Mouse (Mus musculus): ENCODE data around the gene Cd52. TPM values are rescaled to one million over a fixed set of nuclear protein-coding genes. Genes with fewer than 3 reads are reported as not detected.
"Not testable (repeated sequence)": the region's sequence is repeated elsewhere in the genome, so short reads cannot be mapped to it uniquely, and the experiment has no call there.

The Cd52 gene
- polyA plus RNA-seq (2015; fragmentation: Nextera tagmentation; extraction: Ambion mirVana) = 3.1 and 5.1 TPM in 2 replicates

DNA sequence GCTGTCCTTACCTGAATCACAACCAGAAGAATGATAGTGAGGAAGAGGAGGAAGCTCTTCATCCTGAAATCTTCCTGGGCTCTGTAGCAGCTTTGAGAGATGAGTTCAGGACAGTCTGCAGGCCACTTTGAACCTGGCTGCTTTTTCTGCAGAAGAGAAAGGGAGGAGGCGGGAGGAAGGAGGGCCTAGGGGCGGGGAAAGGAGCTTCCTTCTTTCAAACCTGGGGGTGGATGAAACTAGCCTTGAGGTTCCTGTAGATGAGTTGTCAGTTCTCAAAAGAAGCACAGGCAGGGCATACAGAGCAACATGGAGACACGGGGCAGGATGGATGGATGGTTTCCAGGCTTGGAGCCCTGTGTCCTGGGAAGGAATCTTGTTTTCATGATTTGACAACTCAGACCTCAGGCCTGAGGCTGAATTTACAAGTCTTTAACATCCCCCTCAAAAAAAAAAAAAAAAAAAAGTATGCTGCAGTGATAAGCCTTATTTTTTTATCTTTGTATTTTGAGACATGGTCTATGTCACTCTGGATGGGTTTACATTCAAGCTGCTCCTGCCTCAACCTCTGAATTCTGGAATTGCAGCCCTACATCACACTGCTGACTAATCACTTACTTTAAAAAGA is at the start of gene Cd52:
Cd52 (minus strand) TSS at position 160 of the 625 bp plus-strand sequence.
- H3K27ac ChIP-seq (replicated peaks) = no peak within 1 kb of the TSS
- 52% methylated on average over 3 of the region's 3 CpGs for WGBS
- H3K4me1 ChIP-seq (replicated peaks) = no peaks in the 10 kb centered on the region
- no peak within 1 kb of the TSS for H3K4me2 ChIP-seq
- H3K27me3 ChIP-seq = no peaks in the 10 kb centered on the region
- no peaks in the 10 kb centered on the region for H3K9me3 ChIP-seq
- H3K36me3 ChIP-seq = no peaks in the 10 kb centered on the region
- no peak within 1 kb of the TSS for H3K9ac ChIP-seq
- H3K4me3 ChIP-seq = no peak within 1 kb of the TSS
- ATAC-seq (ENCODE audit: low read depth) = no peak

DNA sequence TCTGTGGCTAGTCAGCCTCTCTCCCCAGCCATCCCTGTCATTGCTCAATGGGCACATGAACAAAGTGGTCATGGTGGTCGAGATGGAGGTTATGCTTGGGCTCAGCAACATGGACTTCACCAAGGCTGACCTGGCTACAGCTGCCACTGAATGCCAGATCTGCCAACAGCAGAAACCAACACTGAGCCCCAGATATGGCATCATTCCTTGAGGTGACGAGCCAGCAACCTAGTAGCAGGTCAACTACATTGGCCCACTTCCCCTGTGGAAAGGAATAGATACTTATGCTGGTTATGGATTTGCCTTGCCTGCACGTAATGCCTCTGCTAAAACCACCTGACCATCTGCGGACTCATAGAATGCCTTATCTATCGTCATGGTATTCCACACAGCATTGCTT is 49.4 kb upstream of the Cd52 start:
- WGBS = 95% methylated on average over 5 of the region's 5 CpGs

GRCm38 (mm10) chr4:134138857-134139256 is 44.0 kb upstream of the Cd52 start:
- no peak for ATAC-seq (ENCODE audit: low read depth)
- no peak overlapping the region for H3K27ac ChIP-seq (replicated peaks)
- no peak overlapping the region for H3K4me3 ChIP-seq
- peaks cover 17% of the 10 kb centered on the region; the same call in 1 of the 2 replicates for H3K36me3 ChIP-seq
- H3K4me2 ChIP-seq = no peak overlapping the region
- H3K4me1 ChIP-seq (replicated peaks) = no peaks in the 10 kb centered on the region
- WGBS = 86% methylated on average over 2 of the region's 2 CpGs
- no peak overlapping the region for H3K9ac ChIP-seq
- no peaks in the 10 kb centered on the region for H3K9me3 ChIP-seq
- H3K27me3 ChIP-seq = no peaks in the 10 kb centered on the region

More for the DNA sequence above, 49.4 kb upstream of the Cd52 start:
- H3K4me3 ChIP-seq; H3K9ac ChIP-seq; H3K27ac ChIP-seq (replicated peaks); H3K27me3 ChIP-seq; H3K4me1 ChIP-seq (replicated peaks); H3K9me3 ChIP-seq; H3K4me2 ChIP-seq; ATAC-seq (ENCODE audit: low read depth): not testable (repeated sequence)
- peaks cover 39% of the 10 kb centered on the region for H3K36me3 ChIP-seq

DNA sequence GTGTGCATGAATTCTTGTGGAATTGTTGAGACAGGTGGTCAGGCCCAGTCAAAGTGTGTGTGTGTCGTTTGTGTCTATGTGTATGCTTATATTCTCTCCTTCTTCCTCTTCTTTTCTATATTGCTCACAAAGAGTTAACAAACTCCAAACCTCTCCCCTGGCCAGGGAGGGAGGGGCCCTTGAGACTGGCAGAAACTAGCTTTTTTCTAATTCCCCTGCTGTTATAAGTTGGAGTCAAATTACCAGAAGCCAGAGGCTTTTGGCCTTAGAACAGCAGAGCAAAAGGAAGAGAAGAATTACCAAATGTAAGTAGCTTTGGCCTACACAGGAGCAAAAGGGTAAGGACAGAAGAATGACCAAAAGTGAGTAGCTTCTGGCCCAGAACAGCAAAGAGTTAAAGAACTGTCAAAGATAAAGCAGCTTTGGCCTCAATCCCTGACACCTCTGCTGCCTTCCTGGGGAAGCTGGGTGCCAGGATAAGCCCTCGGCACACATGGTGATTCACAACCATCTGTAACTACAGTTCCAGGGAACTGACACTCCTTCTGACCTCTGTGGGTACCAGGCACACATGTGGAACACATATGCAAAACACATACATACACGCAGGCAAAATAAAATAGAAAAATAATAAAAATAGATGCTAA is 41.5 kb upstream of the Cd52 start:
- no peak overlapping the region for H3K4me2 ChIP-seq
- H3K27me3 ChIP-seq = no peaks in the 10 kb centered on the region
- H3K4me3 ChIP-seq = no peak overlapping the region
- H3K9me3 ChIP-seq = no peaks in the 10 kb centered on the region
- no peak overlapping the region for H3K9ac ChIP-seq
- peaks cover 15% of the 10 kb centered on the region; the same call in 1 of the 2 replicates for H3K36me3 ChIP-seq
- H3K27ac ChIP-seq (replicated peaks) = no peak overlapping the region
- H3K4me1 ChIP-seq (replicated peaks) = no peaks in the 10 kb centered on the region
- WGBS = 86% methylated on average over 3 of the region's 3 CpGs
- ATAC-seq (ENCODE audit: low read depth) = no peak

GRCm38 (mm10) chr4:134132519-134133095 is 37.7 kb upstream of the Cd52 start:
- Histone ChIP-seq H3K9ac (no peak overlapping the region), H3K27ac (replicated peaks) (no peak overlapping the region), H3K4me1 (replicated peaks) (peaks cover 14% of the 10 kb centered on the region), H3K27me3 (no peaks in the 10 kb centered on the region), H3K36me3 (peaks cover 20% of the 10 kb centered on the region), H3K4me2 (no peak overlapping the region), H3K4me3 (no peak overlapping the region), H3K9me3 (no peaks in the 10 kb centered on the region)
- WGBS = 89% methylated on average over 8 of the region's 8 CpGs
- no peak for ATAC-seq (ENCODE audit: low read depth)

GRCm38 (mm10) chr4:134132117-134132516 is 37.2 kb upstream of the Cd52 start:
- ATAC-seq (ENCODE audit: low read depth) = no peak

DNA sequence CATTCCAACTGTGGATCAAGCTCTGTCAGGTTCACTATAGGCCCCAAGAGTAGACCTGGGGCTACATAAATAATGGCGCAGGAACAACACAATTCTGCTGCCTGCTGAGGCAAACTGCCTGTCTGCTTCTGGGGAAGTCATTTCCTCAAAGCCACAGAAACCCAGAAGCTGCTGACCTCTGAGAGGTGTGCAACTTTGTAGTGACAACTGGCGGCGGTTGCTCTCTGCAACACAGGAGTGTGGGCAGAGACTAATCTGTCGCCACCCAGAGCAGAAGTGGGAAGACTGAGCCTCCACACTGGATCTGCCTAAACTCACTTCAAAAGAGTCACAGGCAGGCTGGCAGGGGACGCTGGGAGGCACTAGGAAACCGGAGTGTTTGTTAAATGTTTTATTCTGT is 34.6 kb upstream of the Cd52 start:
- Histone ChIP-seq H3K4me1 (replicated peaks) (peaks cover 26% of the 10 kb centered on the region), H3K4me3 (peak overlapping the region; percentile 91; the same call in 1 of the 2 replicates), H3K4me2 (peak overlapping the region; percentile 77), H3K36me3 (peaks cover 11% of the 10 kb centered on the region; the same call in 1 of the 2 replicates), H3K9me3 (no peaks in the 10 kb centered on the region), H3K27ac (replicated peaks) (no peak overlapping the region), H3K27me3 (no peaks in the 10 kb centered on the region), H3K9ac (peak overlapping the region; percentile 94; the same call in 1 of the 2 replicates)
- ATAC-seq (ENCODE audit: low read depth) = no peak
- 52% methylated on average over 6 of the region's 6 CpGs for WGBS

More at GRCm38 (mm10) chr4:134132117-134132516, 37.2 kb upstream of the Cd52 start:
- Histone ChIP-seq H3K9ac (no peak overlapping the region), H3K4me2 (no peak overlapping the region), H3K9me3 (no peaks in the 10 kb centered on the region), H3K36me3 (peaks cover 15% of the 10 kb centered on the region), H3K27ac (replicated peaks) (no peak overlapping the region), H3K27me3 (no peaks in the 10 kb centered on the region), H3K4me1 (replicated peaks) (peaks cover 19% of the 10 kb centered on the region), H3K4me3 (no peak overlapping the region)
- 92% methylated on average over 3 of the region's 3 CpGs for WGBS

- no peaks in the 10 kb centered on the region for H3K9me3 ChIP-seq
- peaks cover 11% of the 10 kb centered on the region; the same call in 1 of the 2 replicates for H3K36me3 ChIP-seq
- H3K9ac ChIP-seq = peak overlapping the region; percentile 94
- H3K27ac ChIP-seq (replicated peaks) = peak overlapping the region; percentile 84
- peak overlapping the region; percentile 77 for H3K4me2 ChIP-seq
- 2% methylated on average over 14 of the region's 14 CpGs for WGBS
- no peaks in the 10 kb centered on the region for H3K27me3 ChIP-seq
- H3K4me1 ChIP-seq (replicated peaks) = peaks cover 30% of the 10 kb centered on the region
- peak; percentile 42 for ATAC-seq (ENCODE audit: low read depth)
- peak overlapping the region; percentile 91 for H3K4me3 ChIP-seq
Measured at GRCm38 (mm10) chr4:134128983-134129362, 34.1 kb upstream of the Cd52 start.

DNA sequence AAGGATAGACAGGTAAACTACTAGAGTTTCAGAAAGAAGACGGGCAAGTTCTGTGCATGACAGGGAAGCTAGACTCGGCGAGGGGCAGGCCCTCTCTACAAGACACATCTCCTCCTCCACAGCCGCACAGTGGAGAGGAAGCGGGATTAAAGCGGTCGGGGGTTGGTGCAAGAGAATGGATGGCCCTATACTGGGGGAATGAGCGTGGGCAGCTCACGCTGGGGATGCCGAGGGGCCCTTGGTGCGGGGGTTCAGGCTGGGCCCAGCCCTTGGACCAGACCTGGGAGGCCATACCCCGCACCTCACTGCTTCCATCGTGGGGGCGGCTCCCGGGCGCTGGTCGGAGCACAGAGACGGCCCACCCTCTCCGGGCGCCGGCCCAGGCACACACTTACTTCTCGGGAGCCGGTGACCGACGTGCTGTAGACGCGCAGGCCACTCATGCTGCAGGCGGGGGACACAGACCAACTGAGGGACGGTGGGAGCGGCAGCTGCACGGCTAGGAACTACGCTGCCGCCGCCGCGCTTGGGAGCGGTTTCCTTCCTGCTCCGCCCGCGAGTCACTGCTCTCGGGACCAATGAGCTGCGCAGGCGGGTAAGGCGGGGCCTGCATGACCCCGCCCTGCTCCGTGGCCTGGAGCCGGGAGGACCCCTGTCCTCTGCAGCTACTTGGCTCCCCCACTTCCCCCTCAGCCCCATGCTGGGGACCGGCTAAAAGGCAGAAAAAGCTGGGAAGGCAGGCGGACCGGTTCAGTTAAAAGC is 33.5 kb upstream of the Cd52 start, which contains the start of gene Sh3bgrl3:
Sh3bgrl3 (minus strand) TSS at position 569 of the 762 bp plus-strand sequence.
- peaks cover 11% of the 10 kb centered on the region; the same call in 1 of the 2 replicates for H3K36me3 ChIP-seq
- peak within 1 kb of the TSS; percentile 77 for H3K4me2 ChIP-seq
- peak; percentile 95 for ATAC-seq (ENCODE audit: low read depth)
- WGBS = under 1% methylated on average over 45 of the region's 50 CpGs
- peak within 1 kb of the TSS; percentile 84 for H3K27ac ChIP-seq (replicated peaks)
- peak within 1 kb of the TSS; percentile 91 for H3K4me3 ChIP-seq
- H3K4me1 ChIP-seq (replicated peaks) = peaks cover 32% of the 10 kb centered on the region
- no peaks in the 10 kb centered on the region for H3K9me3 ChIP-seq
- peak within 1 kb of the TSS; percentile 94 for H3K9ac ChIP-seq
- H3K27me3 ChIP-seq = no peaks in the 10 kb centered on the region

- 60% methylated on average over 8 of the region's 8 CpGs for WGBS
- Histone ChIP-seq H3K4me3 (peak overlapping the region; percentile 91), H3K4me2 (peak overlapping the region; percentile 77), H3K27ac (replicated peaks) (no peak overlapping the region), H3K36me3 (peaks cover 11% of the 10 kb centered on the region; the same call in 1 of the 2 replicates), H3K27me3 (no peaks in the 10 kb centered on the region), H3K9ac (peak overlapping the region; percentile 94), H3K9me3 (no peaks in the 10 kb centered on the region), H3K4me1 (replicated peaks) (peaks cover 32% of the 10 kb centered on the region)
- no peak; the same call in 1 of the 2 replicates for ATAC-seq (ENCODE audit: low read depth)
Measured at GRCm38 (mm10) chr4:134127793-134128192, 32.9 kb upstream of the Cd52 start.

DNA sequence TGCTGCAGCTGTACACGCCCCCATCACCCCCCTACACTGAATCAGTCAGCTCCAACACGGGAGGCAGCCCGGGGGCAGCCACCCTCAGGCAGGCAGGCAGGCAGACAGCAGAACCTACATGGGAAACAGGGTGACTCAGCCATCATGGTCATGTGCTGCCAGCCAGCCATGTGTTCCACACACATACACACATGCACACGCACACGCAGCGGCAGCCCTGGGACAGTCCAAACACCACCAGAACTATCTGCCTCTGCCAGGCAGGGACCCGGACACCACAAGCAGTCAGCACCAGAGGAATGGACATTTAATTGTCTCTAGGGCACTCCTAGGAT is 32.2 kb upstream of the Cd52 start:
- peaks cover 35% of the 10 kb centered on the region for H3K4me1 ChIP-seq (replicated peaks)
- WGBS = 84% methylated on average over 7 of the region's 7 CpGs
- H3K27ac ChIP-seq (replicated peaks) = no peak overlapping the region
- no peak for ATAC-seq (ENCODE audit: low read depth)
- peaks cover 11% of the 10 kb centered on the region; the same call in 1 of the 2 replicates for H3K36me3 ChIP-seq
- no peak overlapping the region for H3K4me3 ChIP-seq
- H3K27me3 ChIP-seq = no peaks in the 10 kb centered on the region
- H3K9ac ChIP-seq = peak overlapping the region; percentile 94; the same call in 1 of the 2 replicates
- H3K4me2 ChIP-seq = peak overlapping the region; percentile 77
- H3K9me3 ChIP-seq = no peaks in the 10 kb centered on the region

Data from neural tube, embryonic 13.5 days (tissue).